Mouse (Mus musculus): ENCODE data around the gene Lig1. TPM values are rescaled to one million over a fixed set of nuclear protein-coding genes. Genes with fewer than 3 reads are reported as not detected.
A peak's percentile ranks its signal among the peaks of the same experiment; 100 is the strongest.
"Not testable (repeated sequence)": the region's sequence is repeated elsewhere in the genome, so short reads cannot be mapped to it uniquely, and the experiment has no call there.

Gene Lig1
- 163 and 169 TPM in 2 replicates for polyA plus RNA-seq (2016; fragmentation: Nextera tagmentation; extraction: Ambion mirVana)

GRCm38 (mm10) chr7:13277081-13277480 is at the start of gene Lig1:
Lig1 (plus strand) TSS chr7:13277283.
- peak within 1 kb of the TSS; percentile 96 for H3K27ac ChIP-seq
- H3K4me3 ChIP-seq = peak within 1 kb of the TSS; percentile 76
- no peak for DNase-seq (ENCODE audit: low spot score)
- 97% methylated on average over 16 of the region's 16 CpGs for WGBS
- peaks cover 61% of the 10 kb centered on the region for H3K36me3 ChIP-seq
- H3K27me3 ChIP-seq (ENCODE audit: low read depth, poor library complexity, severe bottlenecking) = no peaks in the 10 kb centered on the region
- H3K9me3 ChIP-seq (replicated peaks) = no peaks in the 10 kb centered on the region
- peaks cover 3% of the 10 kb centered on the region; the same call in 1 of the 2 replicates for H3K4me1 ChIP-seq

- 0 out of 2 replicates have a peak, but pooled peaks cover 6% of the 10 kb centered on the region for H3K36me3 ChIP-seq
- 44% methylated on average over 50 of the region's 50 CpGs for WGBS
- H3K27me3 ChIP-seq (ENCODE audit: low read depth, poor library complexity, severe bottlenecking) = peaks cover 4% of the 10 kb centered on the region; the same call in 1 of the 2 replicates
- DNase-seq (ENCODE audit: low spot score) = peak; percentile 33
- no peak overlapping the region for H3K27ac ChIP-seq
- no peaks in the 10 kb centered on the region for H3K4me1 ChIP-seq
- no peak overlapping the region for H3K4me3 ChIP-seq
- no peaks in the 10 kb centered on the region for H3K9me3 ChIP-seq (replicated peaks)
Measured at GRCm38 (mm10) chr7:13260746-13261700, 16.1 kb upstream of the Lig1 start.

- Histone ChIP-seq H3K9me3 (replicated peaks) (no peaks in the 10 kb centered on the region), H3K4me3 (no peak overlapping the region), H3K27me3 (ENCODE audit: low read depth, poor library complexity, severe bottlenecking) (peaks cover 4% of the 10 kb centered on the region; the same call in 1 of the 2 replicates), H3K36me3 (0 out of 2 replicates have a peak, but pooled peaks cover 6% of the 10 kb centered on the region), H3K4me1 (no peaks in the 10 kb centered on the region), H3K27ac (no peak overlapping the region)
- WGBS = 86% methylated on average over 5 of the region's 5 CpGs
- no peak for DNase-seq (ENCODE audit: low spot score)
Measured at GRCm38 (mm10) chr7:13263851-13264250, 13.2 kb upstream of the Lig1 start.

GRCm38 (mm10) chr7:13264396-13264795 is 12.7 kb upstream of the Lig1 start:
- no peak for DNase-seq (ENCODE audit: low spot score)
- Histone ChIP-seq H3K4me1 (no peaks in the 10 kb centered on the region), H3K27me3 (ENCODE audit: low read depth, poor library complexity, severe bottlenecking) (peaks cover 4% of the 10 kb centered on the region; the same call in 1 of the 2 replicates), H3K36me3 (peaks cover 9% of the 10 kb centered on the region; the same call in 1 of the 2 replicates), H3K9me3 (replicated peaks) (no peaks in the 10 kb centered on the region), H3K4me3 (no peak overlapping the region), H3K27ac (no peak overlapping the region)
- 68% methylated on average over 2 of the region's 2 CpGs for WGBS

- no peaks in the 10 kb centered on the region for H3K9me3 ChIP-seq (replicated peaks)
Measured at GRCm38 (mm10) chr7:13268749-13269260, 8.3 kb upstream of the Lig1 start.

GRCm38 (mm10) chr7:13269394-13269793 is 7.7 kb upstream of the Lig1 start:
- Histone ChIP-seq H3K36me3 (peaks cover 12% of the 10 kb centered on the region), H3K9me3 (replicated peaks) (no peaks in the 10 kb centered on the region), H3K4me3 (no peak overlapping the region), H3K4me1 (no peaks in the 10 kb centered on the region), H3K27ac (no peak overlapping the region), H3K27me3 (ENCODE audit: low read depth, poor library complexity, severe bottlenecking) (no peaks in the 10 kb centered on the region)
- WGBS = 75% methylated on average over 11 of the region's 11 CpGs
- no peak for DNase-seq (ENCODE audit: low spot score)

More at GRCm38 (mm10) chr7:13268749-13269260, 8.3 kb upstream of the Lig1 start:
- 91% methylated on average over 4 of the region's 4 CpGs for WGBS
- Histone ChIP-seq H3K27ac (no peak overlapping the region), H3K36me3 (peaks cover 7% of the 10 kb centered on the region), H3K4me1 (no peaks in the 10 kb centered on the region), H3K4me3 (no peak overlapping the region), H3K27me3 (ENCODE audit: low read depth, poor library complexity, severe bottlenecking) (no peaks in the 10 kb centered on the region)
- no peak for DNase-seq (ENCODE audit: low spot score)

- Histone ChIP-seq H3K27ac (no peak overlapping the region), H3K27me3 (ENCODE audit: low read depth, poor library complexity, severe bottlenecking) (no peaks in the 10 kb centered on the region), H3K4me3 (no peak overlapping the region), H3K36me3 (peaks cover 36% of the 10 kb centered on the region), H3K4me1 (no peaks in the 10 kb centered on the region), H3K9me3 (replicated peaks) (no peaks in the 10 kb centered on the region)
- WGBS = 91% methylated on average over 1 of the region's 1 CpGs
- DNase-seq (ENCODE audit: low spot score) = no peak
Measured at GRCm38 (mm10) chr7:13271704-13272103, 5.4 kb upstream of the Lig1 start.

GRCm38 (mm10) chr7:13277833-13278232 is 750 bp downstream of the Lig1 start:
- Histone ChIP-seq H3K27ac (peak overlapping the region; percentile 96), H3K9me3 (replicated peaks) (no peaks in the 10 kb centered on the region), H3K4me1 (peaks cover 3% of the 10 kb centered on the region; the same call in 1 of the 2 replicates), H3K27me3 (ENCODE audit: low read depth, poor library complexity, severe bottlenecking) (no peaks in the 10 kb centered on the region), H3K4me3 (peak overlapping the region; percentile 76), H3K36me3 (peaks cover 69% of the 10 kb centered on the region)
- DNase-seq (ENCODE audit: low spot score) = no peak
- WGBS = 33% methylated on average over 2 of the region's 2 CpGs

- Histone ChIP-seq H3K9me3 (replicated peaks) (no peaks in the 10 kb centered on the region), H3K27me3 (ENCODE audit: low read depth, poor library complexity, severe bottlenecking) (no peaks in the 10 kb centered on the region), H3K4me1 (peaks cover 3% of the 10 kb centered on the region; the same call in 1 of the 2 replicates), H3K4me3 (peak within 1 kb of the TSS; percentile 76), H3K27ac (peak within 1 kb of the TSS; percentile 96), H3K36me3 (peaks cover 75% of the 10 kb centered on the region)
- WGBS = under 1% methylated on average over 39 of the region's 39 CpGs
- DNase-seq (ENCODE audit: low spot score) = peak; percentile 94
Measured at GRCm38 (mm10) chr7:13278308-13278891, 1.3 kb downstream of the Lig1 start, which contains the start of gene Zswim9. Zswim9 (minus strand) TSS chr7:13278721.

- H3K36me3 ChIP-seq = peaks cover 75% of the 10 kb centered on the region
- H3K4me1 ChIP-seq; H3K9me3 ChIP-seq (replicated peaks); H3K27me3 ChIP-seq (ENCODE audit: low read depth, poor library complexity, severe bottlenecking); DNase-seq (ENCODE audit: low spot score): not testable (repeated sequence)
- peak overlapping the region; percentile 96 for H3K27ac ChIP-seq
- WGBS = 0% methylated on average over 17 of the region's 29 CpGs
- H3K4me3 ChIP-seq = peak overlapping the region; percentile 76
Measured at GRCm38 (mm10) chr7:13278957-13279356, 1.9 kb downstream of the Lig1 start.

- H3K4me1 ChIP-seq = no peaks in the 10 kb centered on the region
Measured at GRCm38 (mm10) chr7:13288621-13289020, 11.5 kb downstream of the Lig1 start.

GRCm38 (mm10) chr7:13290041-13290675 is 13.1 kb downstream of the Lig1 start:
- DNase-seq (ENCODE audit: low spot score) = no peak
- Histone ChIP-seq H3K27me3 (ENCODE audit: low read depth, poor library complexity, severe bottlenecking) (no peaks in the 10 kb centered on the region), H3K27ac (no peak overlapping the region), H3K9me3 (replicated peaks) (no peaks in the 10 kb centered on the region), H3K4me1 (no peaks in the 10 kb centered on the region), H3K36me3 (peaks cover 100% of the 10 kb centered on the region), H3K4me3 (no peak overlapping the region)
- WGBS = 93% methylated on average over 1 of the region's 1 CpGs

More at GRCm38 (mm10) chr7:13288621-13289020, 11.5 kb downstream of the Lig1 start:
- Histone ChIP-seq H3K9me3 (replicated peaks) (no peaks in the 10 kb centered on the region), H3K4me3 (no peak overlapping the region), H3K27ac (no peak overlapping the region), H3K36me3 (peaks cover 100% of the 10 kb centered on the region), H3K27me3 (ENCODE audit: low read depth, poor library complexity, severe bottlenecking) (no peaks in the 10 kb centered on the region)
- no peak for DNase-seq (ENCODE audit: low spot score)
- WGBS = 63% methylated on average over 5 of the region's 5 CpGs
